In genomic region chr12:45929001-45929759, GRCm38 (mm10) we compare ENCODE assay signal across 12 mouse cellular contexts.
A peak's percentile ranks its signal among the peaks of the same experiment; 100 is the strongest.
DNase-seq lines count a peak whose midpoint lies in the region; ATAC-seq and TF ChIP-seq lines count a peak whose summit lies in the region.
"Had no signal": no experiment of that assay in that cellular context is flagged by ENCODE, and none has a peak within 500 bp of the region (broad histone marks: within the 10 kb centered on the region; RNA-seq: fewer than 3 reads in every experiment).

No protein-coding gene starts in this region.

- no peak for TF ChIP-seq POLR2A in brain, embryonic 14.5 days (IDR thresholded peaks at IDR 0.05; ENCODE audit: borderline replicate concordance, extremely low read depth, insufficient read depth, insufficient read length, poor library complexity, severe bottlenecking)

- ATAC-seq in hindbrain, postnatal 0 days: peak; percentile 83
- ATAC-seq: intestine, postnatal 0 days had no signal

- H3K4me1 ChIP-seq in hindbrain, postnatal 0 days (ENCODE audit: insufficient read depth, low read length): no peaks in the 10 kb centered on the region
- H3K4me1 ChIP-seq: megakaryocyte, embryonic 14.5 days had no signal

- H3K27me3 ChIP-seq in hindbrain, postnatal 0 days (ENCODE audit: insufficient read depth, low read length): no peaks in the 10 kb centered on the region
- H3K27me3 ChIP-seq: megakaryocyte, embryonic 14.5 days had no signal

- no peak for TF ChIP-seq CTCF in brain, embryonic 14.5 days (IDR thresholded peaks at IDR 0.05; ENCODE audit: borderline replicate concordance, extremely low read depth, insufficient read depth, insufficient read length)
- TF ChIP-seq CTCF in hindbrain, postnatal 0 days (IDR thresholded peaks at IDR 0.05; ENCODE audit: low read depth): no peak

- H3K4me3 ChIP-seq in hindbrain, postnatal 0 days (ENCODE audit: low read length): no peak overlapping the region
- H3K4me3 ChIP-seq: erythroblast, embryonic 14.5 days; megakaryocyte, embryonic 14.5 days had no signal

- H3K4me2 ChIP-seq in hindbrain, postnatal 0 days (ENCODE audit: low read depth, low read length): no peak overlapping the region
- H3K4me2 ChIP-seq: lung, embryonic 14.5 days had no signal

- H3K36me3 ChIP-seq in hindbrain, postnatal 0 days (ENCODE audit: insufficient read depth, low read length): no peaks in the 10 kb centered on the region

- H3K9me3 ChIP-seq in hindbrain, postnatal 0 days (ENCODE audit: low read length): no peaks in the 10 kb centered on the region
- H3K9me3 ChIP-seq: megakaryocyte, embryonic 14.5 days had no signal

- peak; percentile 64 for DNase-seq in brain, adult 2 months (ENCODE audit: low read depth, low spot score)
- peak; percentile 88 for DNase-seq in brain, embryonic 14.5 days (ENCODE audit: low read depth)
- peak; percentile 3 to 8 for DNase-seq in cerebellum, postnatal 36 days
- peak; percentile 74 for DNase-seq in hindbrain, postnatal 0 days (ENCODE audit: low spot score)
- DNase-seq in kidney, adult 8-10 months: no peak
- no peak for DNase-seq in adrenal gland, adult (ENCODE audit: inconsistent age in 2 of 2, low spot score in 1 of 2)
- DNase-seq in heart, postnatal 14 days: no peak
- DNase-seq: spleen, adult 18-20 months had no signal

- no peak overlapping the region for H3K9ac ChIP-seq in hindbrain, postnatal 0 days (replicated peaks; ENCODE audit: low read length)
- H3K9ac ChIP-seq: lung, embryonic 14.5 days had no signal

- H3K27ac ChIP-seq in hindbrain, postnatal 0 days: peak overlapping the region; percentile 60

- WGBS in hindbrain, postnatal 0 days: 59% methylated on average over 7 of the region's 7 CpGs

- intact Hi-C loops in heart, postnatal 14 days (cut with DNase I): no loop called here

Comparison
In these comparisons a context has a peak if more than half of its experiments do, and no peak if none do; other contexts are left out.
1. DNase-seq: peak in brain, adult 2 months (single experiment), brain, embryonic 14.5 days (single experiment), cerebellum, postnatal 36 days (2 of 2) and hindbrain, postnatal 0 days (single experiment); none in kidney, adult 8-10 months (0 of 2), adrenal gland, adult (0 of 2) and heart, postnatal 14 days (0 of 2).